Mouse (Mus musculus): ENCODE data around the gene Fbxo24. TPM values are rescaled to one million over a fixed set of nuclear protein-coding genes. Genes with fewer than 3 reads are reported as not detected.

Gene Fbxo24
- polyA plus RNA-seq, 1 experiment from 2014 or later: not detected

DNA sequence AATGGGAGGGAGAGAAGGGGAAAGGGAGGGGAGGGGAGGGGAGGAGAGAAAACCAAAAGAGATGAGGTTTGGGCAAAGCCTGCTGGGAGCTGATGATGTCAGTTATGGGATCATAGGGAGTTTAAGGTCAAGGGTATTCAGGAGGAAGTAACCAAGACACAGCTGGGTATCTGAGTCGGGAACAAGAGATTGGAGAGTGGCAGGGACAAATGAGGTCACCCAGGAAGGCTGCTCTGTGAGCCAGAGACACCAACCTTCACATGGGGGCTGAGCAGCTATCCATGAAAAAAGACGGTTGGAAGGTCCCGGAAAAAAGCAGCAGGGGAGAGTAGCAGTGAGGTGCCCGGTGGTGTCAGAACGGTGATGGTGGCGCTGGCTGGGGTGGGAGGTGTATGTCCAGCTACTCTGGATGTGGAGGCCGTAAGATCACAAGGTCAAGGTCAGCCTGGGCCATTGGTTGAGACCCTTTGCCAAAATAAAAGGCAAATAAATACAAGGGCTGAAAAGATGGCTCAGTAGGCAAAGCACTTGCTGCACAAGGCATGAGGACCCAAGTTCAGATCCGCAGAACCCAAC lies 60.5 kb downstream of the Fbxo24 start:
- Histone ChIP-seq H3K4me2 (no peak overlapping the region), H3K4me3 (ENCODE audit: low read depth, low read length) (no peak overlapping the region), H3K9me3 (ENCODE audit: low read depth, low read length) (no peaks in the 10 kb centered on the region), H3K27me3 (ENCODE audit: insufficient read depth, low read length) (no peaks in the 10 kb centered on the region), H3K36me3 (ENCODE audit: insufficient read depth) (no peaks in the 10 kb centered on the region), H3K9ac (no peak overlapping the region), H3K27ac (ENCODE audit: low read depth) (no peak overlapping the region), H3K4me1 (ENCODE audit: insufficient read depth) (peaks cover 4% of the 10 kb centered on the region; the same call in 1 of the 2 replicates)
- DNase-seq: no peak
- 73% methylated on average over 8 of the region's 8 CpGs for WGBS
- no peak for ATAC-seq (ENCODE audit: insufficient read depth)
- no peak for TF ChIP-seq CTCF (IDR thresholded peaks at IDR 0.05; ENCODE audit: low read depth)

GRCm38 (mm10) chr5:137566416-137566815 lies 62.4 kb downstream of the Fbxo24 start:
- Histone ChIP-seq H3K4me1 (ENCODE audit: insufficient read depth) (peaks cover 4% of the 10 kb centered on the region; the same call in 1 of the 2 replicates), H3K4me2 (no peak overlapping the region), H3K27me3 (ENCODE audit: insufficient read depth, low read length) (no peaks in the 10 kb centered on the region), H3K9me3 (ENCODE audit: low read depth, low read length) (no peaks in the 10 kb centered on the region), H3K9ac (no peak overlapping the region), H3K4me3 (ENCODE audit: low read depth, low read length) (no peak overlapping the region), H3K27ac (ENCODE audit: low read depth) (no peak overlapping the region), H3K36me3 (ENCODE audit: insufficient read depth) (no peaks in the 10 kb centered on the region)
- no peak for ATAC-seq (ENCODE audit: insufficient read depth)
- 91% methylated on average over 5 of the region's 5 CpGs for WGBS
- DNase-seq: no peak
- no peak for TF ChIP-seq CTCF (IDR thresholded peaks at IDR 0.05; ENCODE audit: low read depth)

GRCm38 (mm10) chr5:137565744-137566143 lies 63.1 kb downstream of the Fbxo24 start:
- H3K9ac ChIP-seq: no peak overlapping the region
- H3K4me1 ChIP-seq (ENCODE audit: insufficient read depth): peaks cover 4% of the 10 kb centered on the region; the same call in 1 of the 2 replicates
- no peak for ATAC-seq (ENCODE audit: insufficient read depth)
- no peak for TF ChIP-seq CTCF (IDR thresholded peaks at IDR 0.05; ENCODE audit: low read depth)
- no peaks in the 10 kb centered on the region for H3K27me3 ChIP-seq (ENCODE audit: insufficient read depth, low read length)
- H3K36me3 ChIP-seq (ENCODE audit: insufficient read depth): no peaks in the 10 kb centered on the region
- H3K4me2 ChIP-seq: no peak overlapping the region
- no peaks in the 10 kb centered on the region for H3K9me3 ChIP-seq (ENCODE audit: low read depth, low read length)
- WGBS: 53% methylated on average over 6 of the region's 6 CpGs
- no peak overlapping the region for H3K4me3 ChIP-seq (ENCODE audit: low read depth, low read length)
- DNase-seq: no peak
- H3K27ac ChIP-seq (ENCODE audit: low read depth): no peak overlapping the region

- no peaks in the 10 kb centered on the region for H3K4me1 ChIP-seq (ENCODE audit: insufficient read depth)
- H3K4me2 ChIP-seq: no peak overlapping the region
- H3K9ac ChIP-seq: no peak overlapping the region
- no peak for TF ChIP-seq CTCF (IDR thresholded peaks at IDR 0.05; ENCODE audit: low read depth)
- DNase-seq (no peak), ATAC-seq (ENCODE audit: insufficient read depth) (no peak)
- H3K9me3 ChIP-seq (ENCODE audit: low read depth, low read length): no peaks in the 10 kb centered on the region
- H3K27me3 ChIP-seq (ENCODE audit: insufficient read depth, low read length): no peaks in the 10 kb centered on the region
- H3K36me3 ChIP-seq (ENCODE audit: insufficient read depth): no peaks in the 10 kb centered on the region
- no peak overlapping the region for H3K27ac ChIP-seq (ENCODE audit: low read depth)
- no peak overlapping the region for H3K4me3 ChIP-seq (ENCODE audit: low read depth, low read length)
- WGBS: 52% methylated on average over 10 of the region's 10 CpGs
These were observed 65.8 kb downstream of the Fbxo24 start for GRCm38 (mm10) chr5:137562965-137563364.

Other genes starting within 250 kb of the Fbxo24 start
- gene Zan, start 151.9 kb downstream of the Fbxo24 start, polyA plus RNA-seq (2014; fragmentation: Nextera tagmentation; extraction: Ambion mirVana): 0.18 and 0.24 TPM in 2 replicates
- 54.3 and 58.4 TPM in 2 replicates for gene Pop7, start 126.5 kb downstream of the Fbxo24 start, polyA plus RNA-seq (2014; fragmentation: Nextera tagmentation; extraction: Ambion mirVana)
- gene Gigyf1, start 110.5 kb downstream of the Fbxo24 start, polyA plus RNA-seq (2014; fragmentation: Nextera tagmentation; extraction: Ambion mirVana): 11.1 and 11.6 TPM in 2 replicates
- 0.37 and 0.38 TPM in 2 replicates for gene Epo, start 95.8 kb downstream of the Fbxo24 start, polyA plus RNA-seq (2014; fragmentation: Nextera tagmentation; extraction: Ambion mirVana)
- 411 and 440 TPM in 2 replicates for gene Gnb2, start 95.5 kb downstream of the Fbxo24 start, polyA plus RNA-seq (2014; fragmentation: Nextera tagmentation; extraction: Ambion mirVana)
- gene Actl6b, start 75.5 kb downstream of the Fbxo24 start, polyA plus RNA-seq (2014; fragmentation: Nextera tagmentation; extraction: Ambion mirVana): 0.26 TPM in 1 of 2 replicates, not detected in the other
- gene Tfr2, start 59.2 kb downstream of the Fbxo24 start, polyA plus RNA-seq (2014; fragmentation: Nextera tagmentation; extraction: Ambion mirVana): 0.31 and 0.47 TPM in 2 replicates
- 33.9 and 37.8 TPM in 2 replicates for gene Mospd3, start 27.9 kb downstream of the Fbxo24 start, polyA plus RNA-seq (2014; fragmentation: Nextera tagmentation; extraction: Ambion mirVana)
- gene Pcolce, start 15.2 kb downstream of the Fbxo24 start, polyA plus RNA-seq (2014; fragmentation: Nextera tagmentation; extraction: Ambion mirVana): 130 and 148 TPM in 2 replicates
- 32.1 and 40.5 TPM in 2 replicates for gene Lrch4, start 119 bp upstream of the Fbxo24 start, polyA plus RNA-seq (2014; fragmentation: Nextera tagmentation; extraction: Ambion mirVana)
- gene Gm20605, start 173 bp upstream of the Fbxo24 start, polyA plus RNA-seq (2014; fragmentation: Nextera tagmentation; extraction: Ambion mirVana): 9.2 and 11.7 TPM in 2 replicates
- 6.4 and 8.1 TPM in 2 replicates for gene Sap25, start 12.3 kb upstream of the Fbxo24 start, polyA plus RNA-seq (2014; fragmentation: Nextera tagmentation; extraction: Ambion mirVana)
- gene Irs3, start 16.7 kb upstream of the Fbxo24 start, polyA plus RNA-seq (2014; fragmentation: Nextera tagmentation; extraction: Ambion mirVana): 0.08 TPM in 1 of 2 replicates, not detected in the other
- gene Agfg2, start 55.7 kb upstream of the Fbxo24 start, polyA plus RNA-seq (2014; fragmentation: Nextera tagmentation; extraction: Ambion mirVana): 10.9 and 12.2 TPM in 2 replicates
- 0.91 and 0.93 TPM in 2 replicates for gene Nyap1, start 112.6 kb upstream of the Fbxo24 start, polyA plus RNA-seq (2014; fragmentation: Nextera tagmentation; extraction: Ambion mirVana)
- 127 TPM in 2 replicates for gene Tsc22d4, start 116.7 kb upstream of the Fbxo24 start, polyA plus RNA-seq (2014; fragmentation: Nextera tagmentation; extraction: Ambion mirVana)
- gene Ppp1r35, start 149.8 kb upstream of the Fbxo24 start, polyA plus RNA-seq (2014; fragmentation: Nextera tagmentation; extraction: Ambion mirVana): 33.7 and 40.9 TPM in 2 replicates
- gene Mepce, start 158.7 kb upstream of the Fbxo24 start, polyA plus RNA-seq (2014; fragmentation: Nextera tagmentation; extraction: Ambion mirVana): 13.1 and 14.5 TPM in 2 replicates
- 25.9 and 26.1 TPM in 2 replicates for gene Zcwpw1, start 158.8 kb upstream of the Fbxo24 start, polyA plus RNA-seq (2014; fragmentation: Nextera tagmentation; extraction: Ambion mirVana)
- 2.2 and 3.0 TPM in 2 replicates for gene Pilra, start 207.3 kb upstream of the Fbxo24 start, polyA plus RNA-seq (2014; fragmentation: Nextera tagmentation; extraction: Ambion mirVana)
- gene Pilrb1, start 229.1 kb upstream of the Fbxo24 start, polyA plus RNA-seq (2014; fragmentation: Nextera tagmentation; extraction: Ambion mirVana): 0.41 and 1.1 TPM in 2 replicates
- 0.37 and 0.83 TPM in 2 replicates for gene Pilrb2, start 242.8 kb upstream of the Fbxo24 start, polyA plus RNA-seq (2014; fragmentation: Nextera tagmentation; extraction: Ambion mirVana)

Data from lung, embryonic 14.5 days (tissue).